Mouse (Mus musculus): ENCODE data around the gene Cbx1. TPM values are rescaled to one million over a fixed set of nuclear protein-coding genes. Genes with fewer than 3 reads are reported as not detected.
"Not testable (repeated sequence)": the region's sequence is repeated elsewhere in the genome, so short reads cannot be mapped to it uniquely, and the experiment has no call there.

The Cbx1 gene
- polyA plus RNA-seq, 1 experiment from 2014 or later, result 99.7 TPM

DNA sequence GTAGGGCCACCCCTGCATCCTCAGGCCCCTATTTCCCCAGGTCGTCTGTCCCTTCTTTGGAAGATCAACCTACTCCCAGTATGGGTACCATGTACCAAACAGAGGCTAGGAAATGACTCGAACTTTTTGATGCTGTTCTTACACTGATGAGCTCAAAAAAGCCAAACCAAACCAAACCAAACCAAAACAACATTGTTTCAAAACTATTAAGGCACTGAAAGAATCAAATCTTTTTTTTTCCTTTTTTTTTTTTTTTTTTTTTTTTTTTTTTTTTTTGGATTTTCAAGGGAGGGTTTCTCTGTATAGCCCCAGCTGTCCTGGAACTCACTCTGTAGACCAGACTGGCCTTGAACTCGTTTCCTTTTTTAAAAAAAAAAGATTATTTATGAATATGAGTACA is 54.7 kb downstream of the Cbx1 start:
- Histone ChIP-seq H3K36me3 (ENCODE audit: control insufficient read depth, insufficient read depth, low read length) (no peaks in the 10 kb centered on the region), H3K27ac (ENCODE audit: low read depth, low read length) (no peak overlapping the region), H3K4me2 (ENCODE audit: low read length) (no peak overlapping the region), H3K9ac (ENCODE audit: low read length) (no peak overlapping the region), H3K9me3 (replicated peaks; ENCODE audit: control insufficient read depth, low read length) (no peaks in the 10 kb centered on the region), H3K27me3 (replicated peaks; ENCODE audit: control insufficient read depth, insufficient read depth, low read length) (no peaks in the 10 kb centered on the region), H3K4me1 (ENCODE audit: control insufficient read depth, insufficient read depth, low read length) (no peaks in the 10 kb centered on the region), H3K4me3 (ENCODE audit: low read depth, low read length) (no peak overlapping the region)
- 56% methylated on average over 3 of the region's 3 CpGs for WGBS
- ATAC-seq (no peak), DNase-seq (ENCODE audit: low spot score) (no peak)

DNA sequence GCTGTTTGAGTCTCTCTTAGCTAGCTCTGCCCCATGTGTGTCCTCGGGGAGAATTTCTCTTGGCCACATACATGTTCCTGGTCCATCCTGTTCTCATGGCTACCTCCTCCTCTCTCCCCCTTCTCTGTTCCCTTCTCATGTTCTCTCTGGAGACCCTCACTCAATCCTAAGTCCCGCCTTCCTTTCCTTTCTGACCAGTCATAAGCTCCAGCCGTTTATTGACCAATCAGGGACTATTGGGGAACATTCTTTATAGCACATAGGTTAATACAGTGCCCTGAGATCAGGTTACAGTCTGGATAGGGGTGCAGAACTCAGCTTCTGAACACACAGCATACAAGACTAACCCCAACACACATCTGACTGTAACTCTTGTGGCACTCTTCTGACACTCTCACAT is 58.3 kb downstream of the Cbx1 start:
- no peaks in the 10 kb centered on the region for H3K36me3 ChIP-seq (ENCODE audit: control insufficient read depth, insufficient read depth, low read length)
- 48% methylated on average over 3 of the region's 3 CpGs for WGBS
- H3K27me3 ChIP-seq (replicated peaks; ENCODE audit: control insufficient read depth, insufficient read depth, low read length), result peaks cover 14% of the 10 kb centered on the region; the same call in 1 of the 2 replicates
- H3K9ac ChIP-seq (ENCODE audit: low read length), result no peak overlapping the region
- H3K4me1 ChIP-seq (ENCODE audit: control insufficient read depth, insufficient read depth, low read length), result peaks cover 6% of the 10 kb centered on the region; the same call in 1 of the 2 replicates
- no peak overlapping the region for H3K27ac ChIP-seq (ENCODE audit: low read depth, low read length)
- H3K4me2 ChIP-seq (ENCODE audit: low read length), result no peak overlapping the region
- H3K9me3 ChIP-seq (replicated peaks; ENCODE audit: control insufficient read depth, low read length), result no peaks in the 10 kb centered on the region
- DNase-seq (ENCODE audit: low spot score), result no peak
- H3K4me3 ChIP-seq (ENCODE audit: low read depth, low read length), result no peak overlapping the region
- no peak for ATAC-seq

DNA sequence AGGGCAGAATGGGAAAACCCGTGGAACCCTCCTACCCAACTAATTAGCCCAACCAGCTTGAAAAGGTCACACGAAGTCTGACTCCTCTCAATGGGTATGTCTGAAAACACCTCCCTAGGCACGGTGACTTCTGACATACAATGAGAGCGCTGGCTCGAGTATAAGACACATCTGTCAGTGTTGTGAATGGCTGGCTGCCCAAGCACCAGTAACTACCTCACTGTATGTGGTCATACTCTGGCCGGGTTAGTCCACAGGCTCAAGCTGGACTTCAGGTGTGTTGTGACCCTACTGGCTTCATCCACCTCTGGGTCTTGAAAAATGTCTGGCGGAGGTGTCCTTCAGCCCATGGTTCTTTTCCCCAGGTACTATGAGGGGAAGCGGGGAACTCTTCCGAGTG is 59.8 kb downstream of the Cbx1 start:
- Histone ChIP-seq H3K4me1 (ENCODE audit: control insufficient read depth, insufficient read depth, low read length) (peaks cover 6% of the 10 kb centered on the region; the same call in 1 of the 2 replicates), H3K9me3 (replicated peaks; ENCODE audit: control insufficient read depth, low read length) (no peaks in the 10 kb centered on the region), H3K4me3 (ENCODE audit: low read depth, low read length) (no peak overlapping the region), H3K27me3 (replicated peaks; ENCODE audit: control insufficient read depth, insufficient read depth, low read length) (peaks cover 14% of the 10 kb centered on the region; the same call in 1 of the 2 replicates), H3K4me2 (ENCODE audit: low read length) (no peak overlapping the region), H3K36me3 (ENCODE audit: control insufficient read depth, insufficient read depth, low read length) (no peaks in the 10 kb centered on the region), H3K9ac (ENCODE audit: low read length) (no peak overlapping the region), H3K27ac (ENCODE audit: low read depth, low read length) (no peak overlapping the region)
- ATAC-seq, result no peak
- WGBS, result 52% methylated on average over 9 of the region's 9 CpGs
- no peak for DNase-seq (ENCODE audit: low spot score)

DNA sequence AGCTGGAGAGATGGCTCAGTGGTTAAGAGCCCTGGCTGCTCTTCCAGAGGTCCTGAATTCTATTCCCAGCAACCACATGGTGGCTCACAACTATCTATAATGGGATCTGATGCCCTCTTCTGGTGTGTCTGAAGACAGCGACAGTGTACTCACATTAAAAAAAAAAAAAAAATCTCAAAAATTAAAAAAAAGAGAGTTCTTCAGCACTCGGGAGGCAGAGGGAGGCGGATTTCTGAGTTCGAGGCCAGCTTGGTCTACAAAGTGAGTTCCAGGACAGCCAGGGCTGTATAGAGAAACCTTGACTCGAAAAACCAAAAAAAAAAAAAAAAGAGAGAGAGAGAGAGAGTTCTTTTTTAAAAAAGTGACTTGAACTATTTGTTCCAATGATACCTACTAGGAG is 60.2 kb downstream of the Cbx1 start:
- not testable (repeated sequence) for H3K4me1 ChIP-seq (ENCODE audit: control insufficient read depth, insufficient read depth, low read length); ATAC-seq; H3K36me3 ChIP-seq (ENCODE audit: control insufficient read depth, insufficient read depth, low read length); H3K9ac ChIP-seq (ENCODE audit: low read length); H3K27ac ChIP-seq (ENCODE audit: low read depth, low read length); DNase-seq (ENCODE audit: low spot score); H3K4me3 ChIP-seq (ENCODE audit: low read depth, low read length); H3K9me3 ChIP-seq (replicated peaks; ENCODE audit: control insufficient read depth, low read length)
- H3K27me3 ChIP-seq (replicated peaks; ENCODE audit: control insufficient read depth, insufficient read depth, low read length), result peaks cover 14% of the 10 kb centered on the region; the same call in 1 of the 2 replicates
- WGBS, result 71% methylated on average over 5 of the region's 5 CpGs
- peak overlapping the region; percentile 64; the same call in 1 of the 2 replicates for H3K4me2 ChIP-seq (ENCODE audit: low read length)

DNA sequence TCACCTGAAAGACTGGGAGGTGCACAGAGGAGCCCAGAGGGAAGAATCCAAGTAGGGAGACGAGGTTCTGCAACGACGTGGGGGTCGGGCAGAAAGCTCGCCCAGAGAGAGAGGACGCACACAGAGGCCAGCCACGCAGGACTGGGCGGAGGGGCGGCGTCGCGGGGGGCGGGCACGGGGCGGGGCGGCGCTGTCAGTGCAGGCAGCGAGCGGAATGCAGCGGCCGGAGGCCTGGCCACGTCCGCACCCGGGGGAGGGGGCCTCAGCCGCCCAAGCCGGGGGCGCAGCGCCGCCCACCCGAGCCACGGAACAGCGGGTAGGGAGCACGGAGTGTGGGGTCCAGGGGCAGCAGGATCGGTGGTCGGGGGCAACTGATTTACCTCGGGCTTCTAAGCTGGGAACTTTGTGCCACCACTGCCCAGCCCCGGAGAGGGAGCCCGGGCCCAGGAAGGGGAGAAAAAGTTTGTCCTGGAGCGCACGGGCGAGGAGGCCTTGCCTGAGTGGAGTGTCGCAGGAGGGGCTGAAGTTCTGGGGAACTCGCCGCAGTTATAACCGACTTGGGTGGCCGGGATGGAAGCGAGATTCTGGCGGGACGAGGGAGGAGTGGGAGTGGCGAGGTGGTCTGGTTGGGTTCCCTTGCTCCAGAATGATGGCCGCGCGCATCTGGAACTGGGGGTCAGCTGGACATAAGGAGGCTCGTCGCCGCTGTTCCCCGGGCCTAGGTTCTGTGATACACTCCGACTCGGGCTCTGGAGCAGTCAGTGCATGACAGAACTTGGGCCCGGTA is 60.9 kb downstream of the Cbx1 start, which contains the start of gene Copz2:
Copz2 (plus strand) TSS at position 190 of the 787 bp plus-strand sequence.
- Histone ChIP-seq H3K9me3 (replicated peaks; ENCODE audit: control insufficient read depth, low read length) (no peaks in the 10 kb centered on the region), H3K36me3 (ENCODE audit: control insufficient read depth, insufficient read depth, low read length) (no peaks in the 10 kb centered on the region), H3K4me2 (ENCODE audit: low read length) (peak within 1 kb of the TSS; percentile 64), H3K4me1 (ENCODE audit: control insufficient read depth, insufficient read depth, low read length) (peaks cover 6% of the 10 kb centered on the region; the same call in 1 of the 2 replicates), H3K27ac (ENCODE audit: low read depth, low read length) (no peak within 1 kb of the TSS), H3K4me3 (ENCODE audit: low read depth, low read length) (peak within 1 kb of the TSS; percentile 33), H3K27me3 (replicated peaks; ENCODE audit: control insufficient read depth, insufficient read depth, low read length) (peaks cover 14% of the 10 kb centered on the region; the same call in 1 of the 2 replicates), H3K9ac (ENCODE audit: low read length) (peak within 1 kb of the TSS; percentile 61)
- ATAC-seq (peak; percentile 40; the same call in 1 of the 2 replicates), DNase-seq (ENCODE audit: low spot score) (no peak)
- 2% methylated on average over 59 of the region's 60 CpGs for WGBS

DNA sequence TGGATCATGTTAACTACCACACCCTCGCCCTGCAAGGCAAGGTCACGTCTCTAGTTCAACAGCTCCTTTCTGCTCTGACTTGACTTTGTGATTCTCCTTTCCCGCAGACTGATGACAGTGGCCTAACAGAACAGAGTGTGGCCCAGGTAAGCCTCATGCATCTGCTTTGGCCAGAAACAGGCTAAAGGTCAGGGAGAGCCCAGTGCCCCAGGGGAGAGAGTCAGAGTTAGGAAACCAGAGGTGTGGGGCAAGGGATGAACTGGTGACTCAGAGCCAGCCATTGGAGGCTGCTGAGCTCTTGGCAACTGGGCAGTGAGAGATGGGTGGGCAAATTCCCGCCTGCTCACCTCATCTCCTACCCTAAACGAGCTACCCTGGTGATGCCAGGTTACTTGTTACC is 68.5 kb downstream of the Cbx1 start:
- no peak overlapping the region for H3K27ac ChIP-seq (ENCODE audit: low read depth, low read length)
- no peak overlapping the region for H3K9ac ChIP-seq (ENCODE audit: low read length)
- no peak for DNase-seq (ENCODE audit: low spot score)
- 82% methylated on average over 5 of the region's 5 CpGs for WGBS
- H3K4me3 ChIP-seq (ENCODE audit: low read depth, low read length), result no peak overlapping the region
- no peaks in the 10 kb centered on the region for H3K27me3 ChIP-seq (replicated peaks; ENCODE audit: control insufficient read depth, insufficient read depth, low read length)
- H3K4me1 ChIP-seq (ENCODE audit: control insufficient read depth, insufficient read depth, low read length), result 0 out of 2 replicates have a peak, but pooled peaks cover 3% of the 10 kb centered on the region
- H3K9me3 ChIP-seq (replicated peaks; ENCODE audit: control insufficient read depth, low read length), result no peaks in the 10 kb centered on the region
- no peak overlapping the region for H3K4me2 ChIP-seq (ENCODE audit: low read length)
- H3K36me3 ChIP-seq (ENCODE audit: control insufficient read depth, insufficient read depth, low read length), result no peaks in the 10 kb centered on the region
- no peak for ATAC-seq

MicroRNAs within 50 kb of the gene (microRNA counts, 519-probe panel; counts per million panel counts)
- microRNA mmu-miR-152, result 4,131 counts per million, percentile 47 among the panel's probes with 10 or more counts

Small RNA genes within 50 kb of the gene (microRNA-seq; reads per million reads assigned to microRNA genes)
- gene Mir152, result 17.2 reads per million, percentile 37 among the genes with 10 or more reads in this experiment

Other genes with a start within 250 kb of the Cbx1 start
- gene Snx11, start 11.6 kb upstream of the Cbx1 start, polyA plus RNA-seq (2014; fragmentation: Nextera tagmentation; extraction: Ambion mirVana), result 17.6 and 21.6 TPM in 2 replicates
- gene Nfe2l1, start 40.8 kb downstream of the Cbx1 start, polyA plus RNA-seq (2014; fragmentation: Nextera tagmentation; extraction: Ambion mirVana), result 28.0 and 38.6 TPM in 2 replicates
- gene Copz2, start 60.7 kb downstream of the Cbx1 start, polyA plus RNA-seq (2014; fragmentation: Nextera tagmentation; extraction: Ambion mirVana), result 14.7 and 15.0 TPM in 2 replicates
- 91.2 and 98.4 TPM in 2 replicates for gene Cdk5rap3, start 127.4 kb downstream of the Cbx1 start, polyA plus RNA-seq (2014; fragmentation: Nextera tagmentation; extraction: Ambion mirVana)
- gene Prr15l, start 139.0 kb downstream of the Cbx1 start, polyA plus RNA-seq (2014; fragmentation: Nextera tagmentation; extraction: Ambion mirVana), result 0.09 TPM in 1 of 2 replicates, not detected in the other
- gene Pnpo, start 154.9 kb downstream of the Cbx1 start, polyA plus RNA-seq (2014; fragmentation: Nextera tagmentation; extraction: Ambion mirVana), result 19.0 and 21.9 TPM in 2 replicates
- 14.3 and 14.6 TPM in 2 replicates for gene Sp2, start 193.8 kb downstream of the Cbx1 start, polyA plus RNA-seq (2014; fragmentation: Nextera tagmentation; extraction: Ambion mirVana)
- gene Sp6, start 224.3 kb downstream of the Cbx1 start, polyA plus RNA-seq (2014; fragmentation: Nextera tagmentation; extraction: Ambion mirVana), result 0.17 TPM in 1 of 2 replicates, not detected in the other
- 15.0 and 15.4 TPM in 2 replicates for gene Scrn2, start 240.8 kb downstream of the Cbx1 start, polyA plus RNA-seq (2014; fragmentation: Nextera tagmentation; extraction: Ambion mirVana)